Mouse (Mus musculus) megakaryocyte, adult 5-6 weeks (primary cell): ENCODE data around the gene Zfp462. TPM values are rescaled to one million over a fixed set of nuclear protein-coding genes. Genes with fewer than 3 reads are reported as not detected.

Experiments used
- ATAC-seq: 2 replicates; pipeline ENCODE4 v1.8.0; 2016; ENCODE audit warnings: mild to moderate bottlenecking, inconsistent platforms; ENCODE audit not compliant: poor library complexity, severe bottlenecking
- total RNA-seq, 2 experiments: library from RNA; stranded (forward) in 1 of 2; stranded (reverse) in 1 of 2; fragments of 153-499, 151-499 nt in 1 of 2; fragments of 221-1000, 200-1000 nt in 1 of 2; gene quantifications; 2 replicates each; pipeline versions ENCODE4 v1.2.3 to v1.2.4; 2015 to 2017

The Zfp462 gene
- total RNA-seq, 2 experiments from 2014 or later = 0.04 TPM; not detected in 1

GRCm38 (mm10) chr4:54950136-54950535 lies 5.3 kb downstream of the Zfp462 start:
- no peak for ATAC-seq

GRCm38 (mm10) chr4:54950866-54951265 lies 6.0 kb downstream of the Zfp462 start:
- ATAC-seq = no peak

GRCm38 (mm10) chr4:54953657-54954395 lies 9.0 kb downstream of the Zfp462 start:
- no peak for ATAC-seq

- no peak for ATAC-seq
Measured at GRCm38 (mm10) chr4:54954455-54954854, 9.6 kb downstream of the Zfp462 start.

- ATAC-seq = no peak
Measured at GRCm38 (mm10) chr4:54960776-54961175, 15.9 kb downstream of the Zfp462 start.

GRCm38 (mm10) chr4:54962141-54962540 lies 17.3 kb downstream of the Zfp462 start:
- no peak for ATAC-seq

GRCm38 (mm10) chr4:54963551-54963950 lies 18.7 kb downstream of the Zfp462 start:
- ATAC-seq = no peak

- no peak for ATAC-seq
Measured at GRCm38 (mm10) chr4:54965169-54965695, 20.4 kb downstream of the Zfp462 start.

- no peak for ATAC-seq
Measured at GRCm38 (mm10) chr4:54966161-54966806, 21.4 kb downstream of the Zfp462 start.

- ATAC-seq = no peak
Measured at GRCm38 (mm10) chr4:54967166-54967565, 22.3 kb downstream of the Zfp462 start.

- no peak for ATAC-seq
Measured at GRCm38 (mm10) chr4:54967721-54968120, 22.9 kb downstream of the Zfp462 start.

- ATAC-seq = no peak
Measured at GRCm38 (mm10) chr4:54969671-54970295, 24.9 kb downstream of the Zfp462 start.

- no peak for ATAC-seq
Measured at GRCm38 (mm10) chr4:54971386-54971785, 26.5 kb downstream of the Zfp462 start.

GRCm38 (mm10) chr4:54972096-54972495 lies 27.2 kb downstream of the Zfp462 start:
- ATAC-seq = no peak

- no peak for ATAC-seq
Measured at GRCm38 (mm10) chr4:54972827-54973560, 28.1 kb downstream of the Zfp462 start.

- no peak for ATAC-seq
Measured at GRCm38 (mm10) chr4:54979771-54980472, 35.1 kb downstream of the Zfp462 start.

GRCm38 (mm10) chr4:54984502-54984901 lies 39.7 kb downstream of the Zfp462 start:
- no peak for ATAC-seq

GRCm38 (mm10) chr4:54986671-54987070 lies 41.8 kb downstream of the Zfp462 start:
- ATAC-seq = no peak

GRCm38 (mm10) chr4:54987256-54987655 lies 42.4 kb downstream of the Zfp462 start:
- no peak for ATAC-seq

- ATAC-seq = no peak
Measured at GRCm38 (mm10) chr4:54987926-54988325, 43.1 kb downstream of the Zfp462 start.
